Mouse (Mus musculus): ENCODE results near the gene Rai1.

Gene Rai1

GRCm38 (mm10) chr11:60173606-60174184, 68.9 kb downstream of the Rai1 start:
- WGBS, result 24% methylated on average over 10 of the region's 10 CpGs

- WGBS, result 1% methylated on average over 66 of the region's 66 CpGs
These were observed 70.8 kb downstream of the Rai1 start for GRCm38 (mm10) chr11:60175371-60176181.

GRCm38 (mm10) chr11:60176182-60176974, 71.6 kb downstream of the Rai1 start:
- WGBS, result under 1% methylated on average over 71 of the region's 71 CpGs

- 6% methylated on average over 42 of the region's 42 CpGs for WGBS
These were observed 72.3 kb downstream of the Rai1 start for GRCm38 (mm10) chr11:60176975-60177657.

- 68% methylated on average over 6 of the region's 6 CpGs for WGBS
These were observed 73.2 kb downstream of the Rai1 start for GRCm38 (mm10) chr11:60178005-60178404.

GRCm38 (mm10) chr11:60182116-60182670, 77.4 kb downstream of the Rai1 start:
- WGBS, result 81% methylated on average over 12 of the region's 12 CpGs

GRCm38 (mm10) chr11:60182741-60183140, 77.9 kb downstream of the Rai1 start:
- WGBS, result 49% methylated on average over 2 of the region's 2 CpGs

- 36% methylated on average over 22 of the region's 22 CpGs for WGBS
These were observed 79.8 kb downstream of the Rai1 start for GRCm38 (mm10) chr11:60184346-60185325.

GRCm38 (mm10) chr11:60185396-60186231, 80.8 kb downstream of the Rai1 start:
- 49% methylated on average over 20 of the region's 20 CpGs for WGBS

- 69% methylated on average over 11 of the region's 11 CpGs for WGBS
These were observed 82.3 kb downstream of the Rai1 start for GRCm38 (mm10) chr11:60187070-60187469.

GRCm38 (mm10) chr11:60188275-60188853, 83.6 kb downstream of the Rai1 start:
- WGBS, result 83% methylated on average over 25 of the region's 25 CpGs

- 51% methylated on average over 21 of the region's 21 CpGs for WGBS
These were observed 84.8 kb downstream of the Rai1 start for GRCm38 (mm10) chr11:60189501-60190040.

GRCm38 (mm10) chr11:60190055-60190641, 85.3 kb downstream of the Rai1 start:
- 95% methylated on average over 17 of the region's 17 CpGs for WGBS

GRCm38 (mm10) chr11:60192534-60192933, 87.7 kb downstream of the Rai1 start:
- 49% methylated on average over 6 of the region's 6 CpGs for WGBS

- WGBS, result 65% methylated on average over 4 of the region's 4 CpGs
These were observed 88.7 kb downstream of the Rai1 start for GRCm38 (mm10) chr11:60193556-60193955.

- 78% methylated on average over 5 of the region's 5 CpGs for WGBS
These were observed 91.5 kb downstream of the Rai1 start for GRCm38 (mm10) chr11:60196344-60196743.

- 58% methylated on average over 24 of the region's 24 CpGs for WGBS
These were observed 93.3 kb downstream of the Rai1 start for GRCm38 (mm10) chr11:60197998-60198619.

- WGBS, result 79% methylated on average over 12 of the region's 12 CpGs
These were observed 93.8 kb downstream of the Rai1 start for GRCm38 (mm10) chr11:60198651-60199050.

Data from cerebral cortex, adult 2 months (tissue).